Mouse (Mus musculus) kidney, embryonic 14.5 days (tissue): ENCODE data around the gene Ikzf2. TPM values are rescaled to one million over a fixed set of nuclear protein-coding genes. Genes with fewer than 3 reads are reported as not detected.

Source experiments
- ATAC-seq: fragments of 200-750 bp; cut with Nextera tagmentation; 2 replicates; pipeline ENCODE4 v1.8.0; 2017; ENCODE audit warnings: moderate number of reproducible peaks, mild to moderate bottlenecking, moderate TSS enrichment, moderate library complexity; ENCODE audit not compliant: low FRiP score, low TSS enrichment
- H3K27ac ChIP-seq: fragments of 300-500 bp; sonication (generic); 2 replicates; pipeline ENCODE4 v1.5.1; 2014; ENCODE audit warnings: low read depth, mild to moderate bottlenecking, low read length, moderate library complexity, mixed read lengths
- H3K27me3 ChIP-seq: fragments of 300-500 bp; sonication (generic); 2 replicates; pipeline ENCODE4 v1.6.1; 2014; ENCODE audit warnings: mild to moderate bottlenecking, low read length; ENCODE audit not compliant: control insufficient read depth, insufficient read depth
- H3K36me3 ChIP-seq: fragments of 300-500 bp; sonication (generic); 2 replicates; pipeline ENCODE4 v1.6.1; 2014; ENCODE audit warnings: low read length, mixed read lengths; ENCODE audit not compliant: control insufficient read depth, insufficient read depth
- H3K4me1 ChIP-seq: fragments of 300-500 bp; sonication (generic); 2 replicates; pipeline ENCODE4 v1.6.1; 2014; ENCODE audit warnings: low read length, mixed read lengths; ENCODE audit not compliant: control insufficient read depth, insufficient read depth
- H3K4me2 ChIP-seq: fragments of 300-500 bp; sonication (generic); replicated peaks from 2 replicates; pipeline ENCODE4 v1.6.1; 2014; ENCODE audit warnings: low read depth, mild to moderate bottlenecking, low read length
- H3K4me3 ChIP-seq: fragments of 300-500 bp; sonication (generic); 2 replicates; pipeline ENCODE4 v1.5.1; 2014; ENCODE audit warnings: mild to moderate bottlenecking, low read length
- H3K9ac ChIP-seq: fragments of 300-500 bp; sonication (generic); 2 replicates; pipeline ENCODE4 v1.6.1; 2014; ENCODE audit warnings: low read depth, mild to moderate bottlenecking, low read length, moderate library complexity
- H3K9me3 ChIP-seq: fragments of 300-500 bp; sonication (generic); 2 replicates; pipeline ENCODE4 v1.6.1; 2016; ENCODE audit warnings: low read length; ENCODE audit not compliant: control insufficient read depth
- WGBS: fragments of 180-500 bp; shearing (Covaris S2); extraction: QIAGEN DNeasy Blood & Tissue Kit; methylation state at CpG from one replicate; pipeline ENCODE4 v1.1.7; 2014; 5-methylcytosine and 5-hydroxymethylcytosine counted together
- polyA plus RNA-seq: library from polyadenylated mRNA; unstranded; fragments of >200 nt; fragmentation: Nextera tagmentation; extraction: Ambion mirVana; gene quantifications from 2 replicates; pipeline ENCODE4 v1.2.1, GENCODE M21; 2014

Ikzf2 gene
- 4.8 and 5.6 TPM in 2 replicates for polyA plus RNA-seq

GRCm38 (mm10) chr1:69687076-69687991, at the start of gene Ikzf2:
Gene Ikzf2, minus strand, starts transcription at chr1:69687245.
- H3K9ac ChIP-seq: peak within 1 kb of the TSS; percentile 69
- peak within 1 kb of the TSS; percentile 73 for H3K27ac ChIP-seq
- H3K9me3 ChIP-seq: no peaks in the 10 kb centered on the region
- no peaks in the 10 kb centered on the region for H3K36me3 ChIP-seq
- H3K27me3 ChIP-seq: no peaks in the 10 kb centered on the region
- H3K4me2 ChIP-seq: peak within 1 kb of the TSS; percentile 74
- under 1% methylated on average over 36 of the region's 105 CpGs for WGBS
- ATAC-seq: peak; percentile 92
- H3K4me1 ChIP-seq: no peaks in the 10 kb centered on the region
- peak within 1 kb of the TSS; percentile 75 for H3K4me3 ChIP-seq

- ATAC-seq: no peak
- H3K9ac ChIP-seq: no peak overlapping the region
- H3K4me3 ChIP-seq: no peak overlapping the region
- 68% methylated on average over 1 of the region's 1 CpGs for WGBS
- H3K36me3 ChIP-seq: no peaks in the 10 kb centered on the region
- H3K9me3 ChIP-seq: no peaks in the 10 kb centered on the region
- H3K27ac ChIP-seq: no peak overlapping the region
- H3K27me3 ChIP-seq: no peaks in the 10 kb centered on the region
- H3K4me2 ChIP-seq: no peak overlapping the region
- H3K4me1 ChIP-seq: no peaks in the 10 kb centered on the region
These were observed 42.7 kb upstream of the Ikzf2 start for GRCm38 (mm10) chr1:69729729-69730128.

GRCm38 (mm10) chr1:69729031-69729679, 42.1 kb upstream of the Ikzf2 start:
- WGBS: 37% methylated on average over 5 of the region's 5 CpGs
- no peak overlapping the region for H3K4me3 ChIP-seq

GRCm38 (mm10) chr1:69727968-69728367, 40.9 kb upstream of the Ikzf2 start:
- no peak for ATAC-seq
- Histone ChIP-seq H3K4me2 (no peak overlapping the region), H3K27me3 (no peaks in the 10 kb centered on the region), H3K4me1 (no peaks in the 10 kb centered on the region), H3K27ac (no peak overlapping the region), H3K36me3 (no peaks in the 10 kb centered on the region), H3K9me3 (no peaks in the 10 kb centered on the region), H3K9ac (no peak overlapping the region), H3K4me3 (no peak overlapping the region)
- 43% methylated on average over 5 of the region's 5 CpGs for WGBS

More at GRCm38 (mm10) chr1:69729031-69729679, 42.1 kb upstream of the Ikzf2 start:
- no peak overlapping the region for H3K4me2 ChIP-seq
- H3K9ac ChIP-seq: no peak overlapping the region
- H3K9me3 ChIP-seq: no peaks in the 10 kb centered on the region
- H3K27me3 ChIP-seq: no peaks in the 10 kb centered on the region
- ATAC-seq: no peak
- no peaks in the 10 kb centered on the region for H3K36me3 ChIP-seq
- no peak overlapping the region for H3K27ac ChIP-seq
- H3K4me1 ChIP-seq: no peaks in the 10 kb centered on the region

GRCm38 (mm10) chr1:69717107-69717506, 30.1 kb upstream of the Ikzf2 start:
- H3K4me3 ChIP-seq: no peak overlapping the region
- WGBS: 83% methylated on average over 3 of the region's 3 CpGs
- no peak overlapping the region for H3K9ac ChIP-seq
- no peak for ATAC-seq
- no peaks in the 10 kb centered on the region for H3K36me3 ChIP-seq
- no peak overlapping the region for H3K4me2 ChIP-seq
- no peaks in the 10 kb centered on the region for H3K4me1 ChIP-seq
- H3K9me3 ChIP-seq: no peaks in the 10 kb centered on the region
- no peak overlapping the region for H3K27ac ChIP-seq
- no peaks in the 10 kb centered on the region for H3K27me3 ChIP-seq

- WGBS: 93% methylated on average over 1 of the region's 1 CpGs
- Histone ChIP-seq H3K9ac (no peak overlapping the region), H3K27me3 (no peaks in the 10 kb centered on the region), H3K4me1 (no peaks in the 10 kb centered on the region), H3K36me3 (no peaks in the 10 kb centered on the region), H3K27ac (no peak overlapping the region), H3K9me3 (no peaks in the 10 kb centered on the region), H3K4me2 (no peak overlapping the region), H3K4me3 (no peak overlapping the region)
- no peak for ATAC-seq
These were observed 21.5 kb upstream of the Ikzf2 start for GRCm38 (mm10) chr1:69708571-69708970.

GRCm38 (mm10) chr1:69703506-69704156, 16.6 kb upstream of the Ikzf2 start:
- WGBS: 91% methylated on average over 3 of the region's 3 CpGs
- ATAC-seq: no peak
- Histone ChIP-seq H3K9ac (no peak overlapping the region), H3K27ac (no peak overlapping the region), H3K9me3 (no peaks in the 10 kb centered on the region), H3K4me3 (no peak overlapping the region), H3K4me2 (no peak overlapping the region), H3K4me1 (no peaks in the 10 kb centered on the region), H3K36me3 (no peaks in the 10 kb centered on the region), H3K27me3 (no peaks in the 10 kb centered on the region)

GRCm38 (mm10) chr1:69691946-69692345, 4.9 kb upstream of the Ikzf2 start:
- H3K27me3 ChIP-seq: no peaks in the 10 kb centered on the region
- H3K27ac ChIP-seq: no peak overlapping the region
- H3K4me3 ChIP-seq: no peak overlapping the region
- WGBS: 82% methylated on average over 6 of the region's 6 CpGs
- no peaks in the 10 kb centered on the region for H3K9me3 ChIP-seq
- no peak overlapping the region for H3K4me2 ChIP-seq
- ATAC-seq: no peak
- H3K9ac ChIP-seq: no peak overlapping the region
- no peaks in the 10 kb centered on the region for H3K36me3 ChIP-seq
- H3K4me1 ChIP-seq: no peaks in the 10 kb centered on the region
